Mouse (Mus musculus) ES-CJ7 (cell line): Measurements from ENCODE around the gene Syt3.

Experiments
- DNase-seq: peaks from one replicate; pipeline ENCODE4 v3.0.0; 2011; ENCODE audit warnings: low read depth, low spot score

Syt3 gene

DNA sequence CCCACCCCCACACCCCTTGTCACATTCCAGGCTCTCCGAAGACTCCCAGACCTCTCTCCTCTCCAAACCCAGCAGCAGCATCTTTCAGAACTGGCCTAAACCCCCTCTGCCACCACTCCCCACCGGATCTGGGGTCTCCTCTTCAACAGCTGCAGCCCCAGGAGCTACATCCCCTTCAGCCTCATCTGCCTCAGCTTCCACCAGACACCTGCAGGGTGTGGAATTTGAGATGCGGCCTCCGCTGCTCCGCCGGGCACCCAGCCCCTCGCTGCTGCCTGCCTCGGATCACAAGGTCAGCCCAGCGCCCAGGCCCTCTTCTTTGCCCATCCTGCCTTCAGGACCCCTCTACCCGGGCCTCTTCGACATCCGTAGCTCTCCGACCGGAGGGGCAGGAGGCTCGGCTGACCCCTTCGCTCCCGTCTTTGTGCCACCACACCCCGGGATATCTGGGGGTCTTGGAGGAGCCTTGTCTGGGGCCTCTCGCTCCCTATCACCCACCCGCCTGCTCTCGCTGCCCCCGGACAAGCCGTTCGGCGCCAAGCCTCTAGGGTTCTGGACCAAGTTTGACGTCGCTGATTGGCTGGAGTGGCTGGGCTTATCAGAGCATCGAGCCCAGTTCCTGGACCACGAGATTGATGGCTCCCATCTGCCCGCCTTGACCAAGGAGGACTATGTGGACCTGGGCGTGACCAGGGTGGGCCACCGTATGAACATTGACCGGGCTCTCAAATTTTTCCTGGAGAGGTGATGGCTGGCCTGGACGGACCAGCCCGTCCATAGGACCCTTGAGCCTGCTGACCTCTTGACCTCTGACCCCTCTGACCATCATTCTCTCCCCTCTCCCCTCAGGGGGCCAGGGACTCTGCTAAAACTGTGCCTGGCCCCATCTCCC lies 27.1 kb upstream of the Syt3 start:
- DNase-seq: peak; percentile 83

DNA sequence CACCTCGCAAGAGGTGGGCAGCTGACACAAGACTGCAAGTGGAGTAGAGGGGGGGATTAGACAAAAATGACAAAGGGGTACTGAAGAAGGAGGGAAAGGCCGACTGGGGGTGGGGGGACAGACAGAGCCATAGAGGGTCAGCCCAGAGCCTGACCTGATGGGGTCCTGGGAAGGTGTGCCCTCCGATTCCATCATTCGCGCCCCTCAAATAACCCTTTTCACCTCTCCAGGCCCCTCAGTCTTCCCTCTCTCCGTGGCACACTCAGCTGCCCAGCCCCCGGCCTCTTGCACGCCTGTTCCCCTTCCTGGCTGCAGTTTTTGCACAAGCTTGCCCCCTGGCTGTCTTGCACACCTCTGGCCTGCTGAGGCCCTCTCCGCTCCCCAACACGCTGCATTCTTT lies 26.4 kb upstream of the Syt3 start:
- no peak for DNase-seq

DNA sequence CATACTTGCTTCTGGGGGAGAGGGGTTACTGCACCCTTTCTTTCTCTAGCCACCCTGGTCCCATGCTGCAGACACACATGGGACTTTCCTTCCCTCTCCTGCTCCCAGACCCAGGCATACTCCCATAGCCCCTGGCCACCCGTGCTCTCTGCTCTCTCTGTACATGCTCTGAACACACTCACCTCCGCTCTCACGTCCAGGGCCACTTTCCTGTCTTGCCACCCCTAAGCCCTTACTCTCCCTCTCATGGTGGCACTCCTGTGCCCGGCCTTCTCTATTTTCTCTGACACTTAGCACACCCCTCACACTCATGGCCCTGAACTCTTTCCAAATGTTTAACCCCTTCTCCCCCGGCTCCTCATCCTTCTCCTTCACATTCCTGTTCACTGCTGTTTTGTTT lies 25.9 kb upstream of the Syt3 start:
- no peak for DNase-seq

DNA sequence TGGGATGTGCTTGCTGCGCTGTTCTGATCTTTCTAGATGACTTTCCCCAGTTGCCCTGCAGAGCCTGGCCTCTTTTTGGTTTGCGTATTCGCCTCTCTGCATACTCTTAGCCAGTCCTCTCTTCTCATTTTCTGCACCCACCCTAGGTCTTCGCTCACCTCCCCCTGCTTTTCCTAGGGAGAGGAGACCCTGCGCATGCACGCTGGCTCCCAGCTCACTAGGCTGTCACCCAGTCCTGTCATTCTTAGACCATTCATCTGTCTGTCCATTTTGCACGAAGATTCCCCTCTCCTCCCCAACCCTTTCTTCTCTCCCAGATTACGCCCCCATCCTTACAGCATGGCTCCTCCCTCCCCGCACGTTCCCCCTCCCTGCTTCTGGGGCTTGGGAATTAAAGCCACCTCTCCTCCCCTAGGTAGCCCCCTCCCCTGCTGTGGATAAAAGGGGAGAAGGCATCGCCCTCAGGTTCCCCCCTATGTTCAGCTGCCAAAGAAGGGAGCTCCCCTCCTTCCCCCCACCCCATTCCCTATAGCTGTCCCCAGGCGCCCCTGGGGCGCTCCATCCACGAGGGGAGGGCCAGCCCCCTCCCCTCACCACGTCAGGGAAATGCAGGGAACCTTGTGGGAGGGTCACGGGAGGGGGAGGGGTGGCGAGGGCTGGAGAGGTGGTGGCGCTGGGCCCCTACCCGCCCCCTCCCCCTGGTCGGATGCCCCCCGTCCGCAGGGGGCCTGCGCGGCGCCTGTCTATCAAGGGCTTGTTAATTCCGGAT lies 24.8 kb upstream of the Syt3 start:
- peak; percentile 58 for DNase-seq

DNA sequence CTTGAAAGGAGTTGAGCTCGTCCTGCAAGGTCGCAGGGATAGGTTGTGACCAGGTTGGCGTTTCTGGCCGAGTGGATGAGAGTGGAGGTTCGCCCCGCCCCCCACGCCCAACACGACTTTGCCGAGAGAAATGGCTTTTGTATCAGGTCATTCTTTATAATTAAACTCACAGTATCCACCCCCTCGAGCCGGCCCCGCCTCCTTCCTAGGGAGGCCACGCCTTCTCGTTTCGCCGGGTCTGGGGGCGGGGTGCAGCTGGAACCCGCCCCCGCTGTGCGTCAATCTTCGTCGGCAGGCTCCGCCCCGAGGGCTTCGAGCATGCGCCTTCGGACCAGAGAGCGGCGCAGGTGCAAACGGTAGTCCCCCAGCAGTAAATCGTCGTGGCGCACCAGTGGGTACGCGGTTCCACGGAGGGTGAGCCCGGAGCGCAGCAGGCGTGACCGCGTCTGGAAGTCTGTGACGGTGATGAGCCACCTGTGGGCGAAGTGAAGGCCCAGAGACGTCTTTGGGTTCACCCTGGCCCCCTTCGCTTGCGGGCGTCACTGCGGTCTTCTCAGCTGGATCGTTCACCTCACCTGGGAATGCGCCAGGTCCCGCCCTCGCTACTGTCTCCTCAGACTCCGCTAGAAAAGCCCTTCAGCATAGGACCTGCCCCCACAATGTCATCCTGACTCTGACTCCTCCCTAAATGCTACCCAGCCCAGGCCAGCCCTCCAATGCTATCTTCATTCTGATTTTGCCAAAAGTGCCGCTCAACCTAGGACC lies 23.8 kb upstream of the Syt3 start:
- DNase-seq: peak; percentile 97

DNA sequence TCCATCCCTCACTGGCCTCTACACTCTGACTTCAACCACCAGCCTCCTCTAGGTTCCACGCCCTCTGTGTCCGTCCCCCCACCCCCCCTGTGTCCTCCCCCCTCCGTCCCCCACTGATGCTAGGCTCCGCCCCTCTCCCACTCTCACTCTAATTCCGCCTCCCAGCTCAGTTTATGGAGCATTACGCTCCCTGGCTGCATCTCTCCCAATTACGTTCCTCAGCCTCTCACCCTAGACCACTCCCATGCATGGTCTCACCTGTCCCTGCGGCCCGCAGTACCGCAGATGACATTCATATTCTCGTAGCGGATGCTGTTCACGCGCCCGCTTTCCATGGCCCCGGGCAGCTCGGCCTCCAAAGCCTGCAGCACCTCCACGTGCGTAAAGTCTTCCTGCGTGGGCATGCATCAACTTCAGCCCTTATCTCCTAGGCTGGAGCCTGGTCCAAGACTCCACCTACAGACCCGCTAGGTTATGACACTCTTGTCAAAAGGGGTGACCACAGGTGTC lies 23.1 kb upstream of the Syt3 start:
- DNase-seq: peak; percentile 61

DNA sequence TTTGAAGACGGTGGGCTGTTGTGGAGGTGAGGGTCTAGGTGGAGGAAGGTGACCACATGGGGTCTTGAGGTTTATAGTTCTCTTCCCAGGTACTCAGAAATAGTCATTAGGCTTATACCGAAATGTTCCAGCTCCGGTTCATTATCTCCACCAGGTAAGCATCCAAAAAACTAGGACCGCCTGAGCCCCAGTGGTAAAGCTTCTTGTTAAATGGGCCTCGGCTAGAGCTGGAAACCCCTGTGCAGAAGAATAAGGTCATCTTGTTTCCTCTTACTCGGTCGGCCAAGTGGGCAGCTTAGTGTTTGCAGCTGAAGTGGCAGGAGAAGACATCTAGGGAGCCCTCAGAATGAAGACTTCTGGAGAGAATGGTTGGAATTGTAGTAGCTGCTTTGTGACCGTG lies 11.2 kb upstream of the Syt3 start:
- no peak for DNase-seq

DNA sequence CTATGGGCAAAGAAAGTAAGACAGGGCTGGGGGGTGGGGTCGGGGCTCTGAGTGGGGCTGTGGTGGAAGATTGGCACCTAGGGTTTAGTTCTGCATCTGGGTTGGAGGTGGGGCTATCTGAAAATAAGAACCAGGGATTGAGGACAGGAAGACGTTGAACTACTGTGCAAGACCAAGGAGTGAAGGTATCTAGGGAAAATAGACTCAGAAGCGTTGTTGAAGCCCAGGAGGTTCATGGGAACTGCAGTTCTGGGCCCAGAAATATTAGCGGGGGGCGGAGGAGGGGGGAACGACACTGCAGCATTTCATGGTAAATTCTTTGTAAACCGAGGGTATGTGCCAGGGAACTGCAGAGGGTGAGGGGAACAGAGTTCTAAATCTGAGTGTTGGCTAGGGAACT lies 10.4 kb upstream of the Syt3 start:
- DNase-seq: no peak

DNA sequence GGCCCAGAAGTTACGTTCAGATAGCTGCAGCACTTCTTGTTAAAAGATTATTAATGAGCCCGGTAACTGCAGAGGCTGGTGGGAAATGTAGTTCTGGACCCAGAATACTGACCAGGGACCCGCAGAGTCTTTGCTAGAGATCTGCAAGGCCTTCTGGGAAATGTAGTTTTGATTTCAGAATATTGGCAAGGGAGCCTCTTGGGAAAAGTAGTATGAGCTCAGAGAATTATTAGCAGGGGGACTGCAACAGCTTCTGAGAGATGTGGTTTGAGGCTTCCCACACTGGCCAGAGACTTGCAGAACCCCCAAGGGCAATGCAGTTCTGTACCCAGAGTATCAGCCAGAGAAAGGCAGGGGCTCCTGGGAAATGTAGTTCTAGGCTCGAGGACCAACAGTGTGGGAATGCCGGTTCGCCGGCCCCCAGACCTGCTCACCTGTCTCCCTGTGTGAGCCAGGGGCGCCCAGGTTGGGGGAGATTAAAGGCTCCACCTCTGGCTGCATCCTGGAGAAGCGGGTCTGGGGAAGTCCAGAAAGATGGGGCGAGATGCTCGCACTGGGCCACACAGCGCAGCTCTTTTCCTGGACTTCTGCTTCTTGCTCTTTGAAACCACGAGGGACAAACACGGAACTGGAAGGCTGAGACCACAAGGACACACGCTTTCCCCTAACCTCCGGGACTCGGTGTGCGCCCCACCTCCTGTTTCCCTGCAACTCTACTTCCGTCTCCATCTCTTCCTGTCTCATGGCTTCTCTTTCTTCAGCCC lies 9.8 kb upstream of the Syt3 start:
- peak; percentile 91 for DNase-seq

DNA sequence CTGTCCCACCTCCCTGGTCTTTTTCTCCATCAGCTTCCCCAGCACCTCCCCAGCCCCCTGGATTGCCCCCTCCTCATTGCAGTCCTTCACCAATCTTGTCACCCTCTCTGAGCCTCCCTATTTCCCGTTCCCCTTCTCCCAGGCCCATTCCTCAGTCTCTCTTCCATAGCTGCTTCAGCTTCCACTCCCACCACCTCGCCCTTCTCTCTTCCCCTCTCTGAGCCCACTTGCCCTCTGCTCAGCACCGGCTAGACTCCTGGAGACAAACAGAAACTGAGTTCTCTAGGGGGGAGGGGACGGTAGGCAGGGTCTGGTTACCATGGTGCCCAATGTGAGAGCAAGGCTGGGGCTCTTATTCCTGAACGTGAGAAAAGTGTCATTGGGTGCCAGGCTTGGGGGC lies 9.1 kb upstream of the Syt3 start:
- peak; percentile 97 for DNase-seq

DNA sequence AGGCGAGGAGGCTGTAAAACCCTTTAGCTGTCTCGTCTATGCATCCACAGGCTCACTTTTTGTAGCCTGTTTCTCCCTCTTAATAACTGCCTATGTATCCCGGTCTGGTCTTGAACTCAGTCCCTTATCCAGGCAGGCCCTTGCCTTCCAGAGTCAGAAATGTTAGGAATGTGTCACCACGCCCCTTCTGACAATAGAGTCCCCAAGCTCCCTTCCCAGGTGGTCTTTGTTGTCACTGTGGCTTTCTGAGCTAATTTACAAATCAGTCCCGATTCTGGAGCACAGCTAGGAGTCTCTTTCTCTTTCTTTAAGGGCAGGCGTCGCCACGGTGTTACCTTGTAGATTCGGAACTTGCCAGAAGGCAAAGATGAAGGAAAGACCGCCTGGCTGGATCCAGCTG lies 8.7 kb upstream of the Syt3 start:
- DNase-seq: peak; percentile 100

DNA sequence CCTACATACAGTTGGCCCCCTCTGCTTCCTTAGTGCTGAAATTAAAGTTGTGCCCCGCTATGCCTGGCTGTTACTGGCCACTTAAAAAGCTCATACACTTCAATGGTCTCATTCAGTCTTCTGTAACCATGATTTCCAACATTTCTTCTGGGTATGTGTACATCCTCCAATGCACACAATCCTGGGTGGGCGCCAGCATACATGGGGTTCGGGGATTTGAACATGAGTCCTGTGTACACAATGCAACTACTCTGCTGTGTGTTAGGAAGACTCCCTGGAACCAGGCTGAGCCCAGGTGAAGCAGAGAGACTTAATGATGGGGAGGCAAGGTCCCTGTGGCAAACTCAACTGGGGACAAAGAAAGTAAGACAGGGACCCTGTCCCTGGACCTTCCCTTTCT lies 8.1 kb upstream of the Syt3 start:
- no peak for DNase-seq

DNA sequence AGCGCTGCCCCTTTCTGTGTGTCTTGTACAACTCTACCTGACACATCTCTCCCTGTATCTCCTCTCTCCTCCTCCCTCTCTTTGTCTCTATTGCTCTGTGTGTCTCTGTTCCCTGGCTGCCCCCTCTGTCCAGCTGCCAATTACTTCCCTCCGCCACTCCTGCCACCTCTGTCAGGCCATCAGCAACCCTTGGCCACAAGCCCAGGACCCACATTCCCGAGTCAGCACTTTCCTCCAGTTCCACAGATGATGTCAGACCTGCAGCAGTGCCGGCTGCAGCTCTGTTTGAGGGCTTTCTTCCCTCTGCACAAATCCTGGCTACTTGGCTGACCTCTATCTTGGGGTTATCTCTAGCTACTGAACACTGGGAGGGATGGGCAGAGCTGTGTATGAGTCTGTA lies 5.6 kb upstream of the Syt3 start:
- no peak for DNase-seq

DNA sequence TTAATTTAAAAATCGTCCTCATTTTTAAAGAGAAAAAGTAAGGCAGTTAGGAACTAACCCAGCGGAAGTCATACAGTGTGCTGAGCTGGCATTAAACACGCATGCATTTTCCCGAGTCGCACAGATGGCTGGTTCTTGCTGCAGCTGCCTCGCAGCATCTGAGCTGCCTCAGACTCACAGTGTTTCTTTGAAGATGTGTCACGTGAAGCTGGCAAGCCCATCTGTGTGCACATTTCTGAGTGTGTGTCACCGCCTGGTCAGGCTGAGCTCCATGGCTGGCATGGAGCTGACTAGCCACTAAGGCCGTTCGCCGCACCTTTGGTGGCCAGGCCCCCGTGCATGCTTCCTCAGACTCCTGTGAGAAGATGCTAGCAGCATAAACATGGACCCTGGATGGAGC lies 1.4 kb upstream of the Syt3 start:
- no peak for DNase-seq

DNA sequence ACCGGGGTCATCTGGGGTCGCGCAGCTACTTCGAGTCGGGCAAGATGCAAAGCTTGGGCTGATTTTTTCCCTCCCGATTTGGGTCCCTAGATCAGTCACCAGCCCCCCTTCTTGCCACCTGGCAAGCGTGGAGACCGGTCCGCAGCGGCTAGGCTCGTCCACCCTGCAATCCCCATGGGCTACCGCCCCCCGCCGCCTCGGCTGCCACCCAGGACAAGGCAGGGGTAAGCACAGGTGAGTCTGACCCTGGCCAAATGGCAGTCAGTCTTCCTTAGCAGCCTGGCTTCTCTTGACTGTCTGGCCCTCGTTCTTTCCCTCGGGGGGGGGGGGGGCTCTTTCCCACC lies 786 bp downstream of the Syt3 start:
- no peak for DNase-seq

DNA sequence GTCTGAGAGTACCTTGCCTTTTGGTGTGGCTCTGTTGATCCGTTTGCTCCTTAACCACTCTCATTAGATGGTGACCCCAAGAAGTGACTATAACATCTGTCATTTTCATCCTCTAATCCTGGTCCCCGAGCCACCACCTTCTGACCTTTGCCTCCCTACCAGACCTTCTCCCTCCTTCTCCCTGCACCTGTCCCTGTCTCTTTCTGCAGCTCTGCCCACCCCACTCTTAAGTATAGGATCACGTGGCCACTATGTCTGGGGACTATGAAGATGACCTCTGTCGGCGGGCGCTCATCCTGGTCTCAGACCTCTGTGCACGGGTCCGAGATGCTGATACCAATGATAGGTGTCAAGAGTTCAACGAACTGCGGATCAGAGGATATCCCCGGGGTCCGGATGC lies 1.8 kb downstream of the Syt3 start, which contains the start of gene 1700008O03Rik:
Gene 1700008O03Rik (minus strand): TSS at position 101 of the 400 bp plus-strand sequence.
- no peak for DNase-seq

DNA sequence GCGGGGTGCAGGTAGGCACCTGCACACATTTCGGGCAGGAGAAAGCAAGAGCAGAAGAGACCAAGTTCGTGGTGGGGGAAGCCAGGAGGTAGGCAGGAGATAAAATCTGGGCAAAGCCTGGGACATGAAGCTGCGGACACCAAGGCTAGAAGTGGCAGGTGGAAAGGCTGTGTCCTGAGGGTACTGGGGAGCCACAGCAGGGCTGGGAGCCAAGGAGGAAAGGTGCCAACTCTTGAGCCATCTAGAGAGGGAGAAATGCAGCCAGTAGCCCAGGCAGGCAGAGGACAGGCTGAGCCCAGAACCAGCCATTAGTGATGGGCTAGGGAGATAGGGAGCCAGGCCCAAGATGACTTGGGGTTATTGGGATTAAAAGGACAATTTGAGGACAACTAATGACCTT lies 7.9 kb downstream of the Syt3 start:
- DNase-seq: no peak

DNA sequence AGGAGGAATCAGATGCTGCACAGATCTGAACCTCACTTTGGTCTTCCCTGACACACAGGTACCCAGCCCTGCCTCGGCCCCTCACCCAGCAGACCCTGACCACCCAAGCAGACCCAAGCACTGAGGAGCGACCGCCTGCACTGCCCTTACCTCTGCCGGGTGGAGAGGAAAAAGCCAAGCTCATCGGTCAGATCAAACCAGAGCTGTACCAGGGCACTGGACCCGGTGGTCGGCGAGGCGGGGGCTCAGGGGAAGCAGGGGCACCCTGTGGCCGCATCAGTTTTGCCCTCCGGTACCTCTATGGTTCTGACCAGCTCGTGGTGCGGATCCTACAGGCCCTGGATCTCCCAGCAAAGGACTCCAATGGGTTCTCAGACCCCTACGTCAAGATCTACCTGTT lies 8.4 kb downstream of the Syt3 start:
- DNase-seq: no peak

DNA sequence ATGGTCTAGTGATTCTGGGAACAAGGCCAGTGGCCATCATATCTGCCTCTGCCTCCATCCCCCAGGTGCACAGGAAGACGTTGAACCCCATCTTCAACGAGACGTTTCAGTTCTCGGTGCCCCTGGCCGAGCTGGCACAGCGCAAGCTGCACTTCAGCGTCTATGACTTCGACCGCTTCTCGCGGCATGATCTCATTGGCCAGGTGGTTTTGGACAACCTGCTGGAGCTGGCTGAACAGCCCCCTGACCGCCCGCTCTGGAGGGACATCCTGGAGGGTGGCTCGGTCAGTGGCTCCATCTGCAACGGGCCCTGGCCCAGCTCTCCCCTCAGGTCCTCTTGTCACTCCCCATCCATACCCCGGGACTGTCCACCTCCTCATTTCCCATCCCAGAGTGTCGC lies 9.4 kb downstream of the Syt3 start:
- no peak for DNase-seq

DNA sequence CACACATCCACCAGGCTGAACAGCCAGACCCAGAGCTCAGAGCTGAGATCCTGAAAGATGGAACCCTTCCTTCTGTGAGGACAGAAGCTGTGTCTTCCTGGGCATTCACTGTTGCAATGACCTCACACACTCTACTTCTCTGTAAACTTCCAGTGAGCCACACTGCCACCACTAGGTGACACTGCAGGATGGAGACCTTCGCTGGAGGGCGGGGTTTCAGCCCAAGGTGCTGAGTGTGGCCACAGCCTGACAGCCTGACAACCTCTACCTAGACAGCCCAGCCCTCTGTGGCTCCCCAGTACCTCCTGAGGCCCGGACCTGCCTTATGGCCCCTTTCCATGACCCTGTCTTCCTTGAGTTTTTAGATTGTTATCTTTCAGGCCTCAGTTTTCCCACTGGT lies 14.7 kb downstream of the Syt3 start:
- DNase-seq: peak; percentile 93

DNA sequence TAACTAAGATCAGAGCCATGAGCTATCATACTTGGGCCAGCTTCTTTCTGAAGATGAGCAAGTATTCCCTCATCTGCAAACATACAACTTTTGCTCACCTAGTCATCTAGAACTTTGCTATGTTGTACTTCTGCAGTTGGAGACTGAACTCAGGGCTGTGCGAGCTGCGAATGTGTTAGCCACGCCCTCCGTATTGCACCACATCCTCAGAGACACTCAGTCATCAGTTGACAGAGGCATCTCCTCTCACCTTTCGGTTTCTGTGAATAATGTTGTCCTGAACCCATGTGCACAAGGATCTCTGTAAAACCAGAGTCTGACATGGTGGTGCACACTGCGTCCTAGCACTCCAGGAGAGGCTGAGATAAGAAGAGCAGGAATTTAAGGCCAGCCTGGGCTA lies 17.8 kb downstream of the Syt3 start:
- no peak for DNase-seq
